Mouse (Mus musculus) E14TG2a.4 (cell line): ENCODE data around the gene Rnf24.

Source experiments
- CTCF ChIP-seq: conservative IDR thresholded peaks from 2 replicates; pipeline ENCODE4 v1.5.1; 2014; ENCODE audit warnings: low read length
- NANOG ChIP-seq: IDR thresholded peaks from 2 replicates; pipeline ENCODE4 v1.6.1; 2014; ENCODE audit warnings: borderline replicate concordance, low read length, mixed read lengths
- POU5F1 ChIP-seq: IDR thresholded peaks from 2 replicates; pipeline ENCODE4 v1.6.1; 2014; ENCODE audit warnings: low read length, borderline replicate concordance

DNA sequence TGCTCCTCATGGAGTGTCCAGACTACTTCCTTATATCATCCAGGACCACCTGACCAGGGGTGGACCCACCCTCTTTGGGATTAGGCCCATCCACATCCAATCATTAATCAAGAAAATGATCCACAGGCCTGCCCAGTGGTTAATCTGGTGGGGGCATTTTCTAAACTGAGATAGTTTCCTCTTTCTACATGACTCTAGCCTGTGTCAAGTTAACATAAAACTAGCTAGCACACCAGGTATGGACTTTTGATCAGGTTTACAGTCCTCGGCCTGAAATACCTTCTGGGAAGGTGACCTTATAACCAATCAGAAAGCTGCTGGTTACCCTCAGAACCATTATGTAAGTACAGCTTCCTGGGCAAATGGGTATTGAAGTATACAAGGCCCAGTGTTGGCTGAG, 23.7 kb downstream of the Rnf24 start:
- no peak for TF ChIP-seq CTCF
- no peak for TF ChIP-seq POU5F1
- TF ChIP-seq NANOG: no peak
